Mouse (Mus musculus) lung, adult 18-20 months (tissue): Measurements from ENCODE around the gene Exosc7.

Experiments
- DNase-seq, 2 experiments: peaks; one replicate each; pipeline ENCODE4 v3.0.0; 2022; ENCODE audit warnings: mixed read lengths in 2 of 2

Gene Exosc7

DNA sequence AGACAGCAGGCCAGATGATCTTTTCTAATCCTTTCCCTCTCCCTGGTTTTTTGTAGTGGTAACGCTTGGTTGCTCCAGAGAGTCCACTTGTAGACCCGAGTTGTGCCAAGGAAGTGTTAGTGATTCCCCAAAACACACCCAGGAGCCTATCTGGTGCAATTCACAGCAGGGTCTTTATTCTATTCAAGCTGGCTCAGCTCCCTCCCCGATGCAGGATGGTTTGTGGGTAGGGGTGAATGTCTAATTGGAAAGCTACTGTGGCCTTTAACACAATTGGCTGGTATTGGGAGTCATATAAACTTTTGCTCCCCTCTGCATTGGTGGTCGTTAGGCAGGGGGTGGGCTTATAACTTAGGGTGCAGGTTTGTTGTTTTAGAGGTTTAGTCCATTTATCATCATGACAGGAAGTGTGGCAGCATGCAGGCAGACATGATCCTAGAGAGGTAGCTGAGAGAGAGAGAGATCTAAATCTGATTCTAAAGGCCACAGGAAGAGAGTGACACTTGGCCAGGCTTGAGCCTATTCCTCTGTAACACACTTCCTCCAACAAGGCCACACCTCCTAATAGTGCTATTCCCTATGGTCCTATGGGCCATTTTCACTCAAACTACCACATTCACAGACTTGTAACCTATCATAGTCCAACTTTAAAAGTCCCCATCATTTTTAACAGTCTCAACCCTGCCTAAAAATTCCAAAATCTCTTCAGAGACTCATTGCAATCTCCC lies 27.0 kb downstream of the Exosc7 start:
- DNase-seq: no peak

DNA sequence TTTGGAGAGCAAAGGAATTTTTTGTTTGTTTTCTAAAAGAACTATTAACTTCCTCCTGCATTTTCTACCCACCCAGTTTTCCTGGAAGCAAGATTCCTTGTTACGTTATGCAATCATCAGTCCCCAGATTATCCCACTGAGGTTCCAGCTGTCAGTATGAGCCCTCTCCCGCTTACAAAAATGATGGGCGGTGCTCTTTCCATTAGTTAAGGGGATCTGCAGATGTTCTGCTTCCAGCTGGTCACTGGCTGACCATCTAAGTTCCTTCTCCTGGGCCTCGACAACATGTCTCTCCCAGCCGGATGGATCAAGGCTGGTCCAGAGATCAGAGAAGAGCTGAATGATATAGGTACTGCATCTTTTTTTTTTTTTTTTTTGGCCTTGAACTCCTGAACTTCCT lies 35.4 kb downstream of the Exosc7 start:
- DNase-seq: peak; percentile 28 to 40

DNA sequence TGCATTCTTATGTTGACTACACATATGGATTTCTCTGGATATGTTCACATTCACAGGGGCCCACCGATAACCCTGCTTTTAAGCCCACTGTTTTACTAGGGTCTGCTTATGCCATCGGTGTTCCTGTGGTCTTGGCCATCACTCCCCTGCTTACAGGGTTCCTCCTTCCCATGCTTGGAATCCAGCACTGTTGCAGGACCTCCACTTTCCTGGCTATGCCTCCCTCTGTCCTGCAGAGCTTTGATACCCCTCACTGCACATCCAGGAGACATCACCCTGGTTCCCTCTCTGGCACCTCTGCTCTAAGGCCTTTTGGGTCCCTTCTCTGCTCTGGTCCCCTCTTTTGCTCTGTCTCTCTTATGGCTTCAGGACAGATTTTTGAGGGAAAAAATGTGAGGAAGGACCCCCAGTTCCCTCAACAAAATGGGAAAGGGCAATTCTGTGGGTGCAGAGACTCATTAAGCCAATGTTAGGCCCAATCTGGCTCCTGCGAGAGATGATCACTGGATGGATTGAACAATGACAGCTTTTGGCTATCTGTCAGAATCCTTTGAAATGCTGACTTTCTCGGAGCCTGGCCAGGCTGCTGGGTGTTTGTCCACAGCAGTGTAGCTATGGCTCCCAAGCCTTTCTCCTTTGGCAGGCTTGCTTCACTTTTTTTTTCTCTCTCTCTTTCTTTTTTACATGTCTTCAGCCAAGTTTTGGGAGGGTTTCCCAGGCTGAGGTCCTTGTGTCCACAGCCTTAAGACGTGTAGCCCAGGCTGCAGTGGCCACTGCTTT lies 37.4 kb downstream of the Exosc7 start, which contains the start of gene Clec3b:
Gene Clec3b, plus strand, starts transcription at position 706 of the 780 bp plus-strand sequence.
- DNase-seq: peak; percentile 46

- no peak for DNase-seq
Measured at GRCm38 (mm10) chr9:123151561-123151960, 38.5 kb downstream of the Exosc7 start.

- no peak for DNase-seq
Measured at GRCm38 (mm10) chr9:123152026-123152425, 39.0 kb downstream of the Exosc7 start.

- DNase-seq: peak; percentile 32 to 43
Measured at GRCm38 (mm10) chr9:123153121-123153520, 40.1 kb downstream of the Exosc7 start.

GRCm38 (mm10) chr9:123156910-123157361 lies 43.9 kb downstream of the Exosc7 start:
- DNase-seq: peak; percentile 76 to 84

DNA sequence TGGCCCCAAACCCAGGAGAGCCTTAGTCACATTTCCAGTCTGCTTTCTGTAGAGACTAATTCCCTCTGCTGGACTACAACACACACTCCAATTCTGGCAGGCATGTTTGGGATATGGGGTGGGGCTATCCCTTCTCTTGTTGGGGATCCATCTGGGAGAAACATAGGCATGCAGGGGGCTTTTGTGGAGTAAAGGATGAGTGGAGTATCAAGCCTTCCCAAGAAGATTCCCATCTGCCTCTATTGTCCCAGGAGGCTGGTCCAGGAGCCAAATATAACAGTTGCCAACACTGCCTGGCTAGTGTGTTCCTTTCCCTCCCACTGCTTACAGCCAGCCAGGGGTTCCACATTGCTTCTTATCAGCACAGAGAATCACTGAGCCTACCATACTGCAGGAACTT lies 44.7 kb downstream of the Exosc7 start:
- no peak for DNase-seq

GRCm38 (mm10) chr9:123158125-123158836 lies 45.3 kb downstream of the Exosc7 start:
- peak in 1 of 2 experiments; percentile 36 for DNase-seq

- DNase-seq: peak; percentile 61 to 68
Measured at GRCm38 (mm10) chr9:123159330-123159729, 46.3 kb downstream of the Exosc7 start.

DNA sequence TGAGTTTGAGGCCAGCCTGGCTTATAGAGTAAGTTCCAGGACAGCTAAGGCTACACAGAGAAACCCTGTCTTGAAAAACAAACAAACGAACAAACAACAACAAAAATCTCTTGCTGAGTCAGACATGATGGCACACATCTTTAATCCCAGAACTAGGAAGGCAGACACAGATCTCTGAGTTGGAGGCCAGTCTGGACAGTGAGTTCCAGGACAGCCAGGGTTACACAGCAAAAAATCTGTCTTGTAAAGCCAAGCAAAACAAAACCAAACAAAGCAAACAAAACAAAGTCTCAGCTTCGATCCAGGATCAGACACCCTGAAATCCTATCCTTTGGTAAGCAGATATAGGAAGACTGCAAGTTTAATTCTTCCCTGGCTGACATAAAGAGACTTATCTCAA lies 48.8 kb downstream of the Exosc7 start:
- DNase-seq: no peak

GRCm38 (mm10) chr9:123162985-123163694 lies 50.1 kb downstream of the Exosc7 start:
- DNase-seq: no peak

- DNase-seq: no peak
Measured at GRCm38 (mm10) chr9:123165781-123166443, 52.9 kb downstream of the Exosc7 start.

- no peak for DNase-seq
Measured at GRCm38 (mm10) chr9:123173760-123174159, 60.7 kb downstream of the Exosc7 start.

DNA sequence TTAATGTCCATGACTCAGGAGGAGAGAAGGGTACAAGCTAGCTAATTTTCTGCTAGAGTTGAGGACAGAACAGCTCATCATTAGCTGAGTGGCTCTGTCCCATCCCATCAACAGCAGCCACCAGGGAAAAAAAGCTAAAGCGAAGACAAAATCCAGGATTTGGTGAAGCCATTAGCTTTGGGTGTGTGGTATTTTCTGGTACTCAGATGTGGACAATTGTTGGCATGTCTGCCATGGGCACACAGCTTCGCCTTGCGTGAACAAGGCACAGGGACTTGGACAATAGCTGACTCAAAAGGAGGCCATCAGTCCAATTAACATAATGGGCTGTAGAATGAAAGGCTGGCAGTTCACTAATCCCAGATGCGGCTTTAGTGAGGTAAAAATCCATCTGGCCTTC lies 61.3 kb downstream of the Exosc7 start:
- DNase-seq: no peak

GRCm38 (mm10) chr9:123177380-123178048 lies 64.5 kb downstream of the Exosc7 start:
- DNase-seq: peak in 1 of 2 experiments; percentile 17

DNA sequence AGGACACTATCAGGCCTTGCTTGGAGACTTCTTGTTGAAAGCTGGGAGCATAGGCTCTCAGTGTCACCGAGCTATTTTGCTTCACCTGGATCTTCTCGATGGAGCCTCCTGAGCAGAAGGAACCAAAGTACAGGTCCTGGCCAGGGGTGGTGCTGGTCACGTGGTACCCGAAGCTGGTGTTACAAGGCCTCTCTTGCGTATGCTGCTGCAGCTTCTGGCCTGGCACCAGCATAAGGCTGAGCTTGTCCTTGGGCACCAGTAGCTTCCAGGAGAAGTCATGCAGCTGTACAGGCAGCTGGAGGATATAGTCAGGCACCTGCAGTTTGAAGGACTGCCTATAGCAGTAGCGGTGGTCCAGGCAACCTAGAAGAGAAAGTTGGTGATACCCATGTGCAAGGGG lies 67.0 kb downstream of the Exosc7 start:
- no peak for DNase-seq

DNA sequence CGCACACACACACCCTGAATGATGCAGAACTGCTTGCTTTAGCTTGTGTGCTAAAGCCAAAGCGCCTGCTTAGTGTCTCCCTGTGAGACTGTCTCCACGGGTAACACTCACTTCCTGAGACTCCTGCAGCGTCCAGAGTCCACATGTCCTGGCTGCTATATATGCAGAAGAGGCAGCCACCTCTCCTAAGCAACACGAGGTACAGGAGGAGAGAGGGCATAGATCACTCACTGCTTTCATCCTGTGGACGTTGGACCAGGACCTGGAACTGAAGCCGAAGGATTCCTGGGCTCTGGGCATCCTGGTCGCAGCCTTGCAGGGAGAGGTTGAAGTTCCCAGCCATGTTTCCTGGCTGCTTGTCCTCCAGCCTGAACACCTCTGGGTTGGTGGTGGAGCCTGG lies 70.2 kb downstream of the Exosc7 start:
- no peak for DNase-seq

DNA sequence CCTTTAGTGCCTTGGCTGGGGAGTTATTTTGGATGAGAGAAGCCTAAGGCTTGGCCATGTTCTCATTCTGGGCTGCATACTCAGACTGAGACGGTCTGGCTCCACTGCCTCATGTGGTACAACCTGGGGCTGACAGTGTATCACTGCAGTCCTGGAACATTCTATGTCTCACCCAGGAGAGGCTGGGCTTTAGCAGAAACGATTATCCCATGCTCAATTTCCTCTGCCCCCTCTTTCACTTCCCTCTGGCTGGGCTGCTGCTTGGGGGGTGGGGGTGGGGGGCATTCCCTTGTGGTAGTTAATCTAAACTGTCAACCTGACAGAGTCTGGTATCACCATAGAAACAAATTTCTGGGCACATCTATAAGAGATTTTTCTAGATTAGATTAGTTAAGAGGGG lies 72.5 kb downstream of the Exosc7 start:
- no peak for DNase-seq
